In the genomic region with DNA sequence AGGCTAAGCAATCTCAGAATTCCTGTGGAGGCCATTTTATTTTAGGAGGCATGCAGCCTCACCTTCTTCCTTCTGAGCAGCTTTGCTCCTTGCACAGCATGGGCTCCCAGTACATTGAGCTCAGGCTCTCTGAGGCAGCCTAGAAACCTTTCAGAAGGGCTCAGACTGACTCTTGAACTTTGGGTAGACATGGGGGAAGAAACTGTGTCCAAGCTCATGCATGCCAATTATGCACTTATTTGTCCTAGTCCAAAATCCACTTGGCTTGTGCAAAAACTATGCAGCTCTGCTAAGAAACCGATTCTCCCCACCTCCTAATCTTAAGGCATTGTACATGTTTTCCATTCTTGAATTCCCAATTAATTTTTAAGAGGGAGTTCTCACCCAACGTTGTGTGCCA, we compare ENCODE assay signal across 23 mouse cellular contexts.
"Had no signal": no experiment of that assay in that cellular context is flagged by ENCODE, and none has a peak within 500 bp of the region (broad histone marks: within the 10 kb centered on the region; RNA-seq: fewer than 3 reads in every experiment).

No protein-coding gene starts in this region.

- H3K9ac ChIP-seq: forebrain, postnatal 0 days; heart, embryonic 13.5 days; heart, embryonic 15.5 days; hindbrain, embryonic 13.5 days; hindbrain, embryonic 15.5 days; kidney, embryonic 15.5 days; limb, embryonic 13.5 days; limb, embryonic 15.5 days; liver, embryonic 14.5 days had no signal

- DNase-seq: forebrain, postnatal 0 days; gastrocnemius, postnatal 14 days; gastrocnemius, postnatal 36 days; heart, adult 11 months; heart, adult 2 months; heart, postnatal 14 days; heart, postnatal 36 days; layer of hippocampus, adult 9-11 months; layer of hippocampus, postnatal 36 days; left cerebral cortex, postnatal 4 days; lung, adult 18-20 months had no signal

- H3K4me3 ChIP-seq: heart, adult 2 months; heart, embryonic 13.5 days; heart, embryonic 15.5 days; hindbrain, embryonic 13.5 days; hindbrain, embryonic 15.5 days; kidney, embryonic 15.5 days; limb, embryonic 13.5 days; limb, embryonic 15.5 days had no signal

- H3K36me3 ChIP-seq: heart, embryonic 13.5 days; heart, embryonic 15.5 days; hindbrain, embryonic 13.5 days; hindbrain, embryonic 15.5 days; kidney, embryonic 15.5 days; limb, embryonic 13.5 days; limb, embryonic 15.5 days had no signal

- H3K9me3 ChIP-seq: heart, embryonic 13.5 days; heart, embryonic 15.5 days; hindbrain, embryonic 13.5 days; hindbrain, embryonic 15.5 days; kidney, embryonic 15.5 days; limb, embryonic 13.5 days; limb, embryonic 15.5 days had no signal

- H3K4me2 ChIP-seq: heart, embryonic 11.5 days; heart, embryonic 13.5 days; heart, embryonic 15.5 days; hindbrain, embryonic 13.5 days; hindbrain, embryonic 15.5 days; kidney, embryonic 15.5 days; limb, embryonic 13.5 days; limb, embryonic 15.5 days; liver, embryonic 11.5 days had no signal

- H3K27ac ChIP-seq: heart, adult 2 months; heart, embryonic 13.5 days; heart, embryonic 15.5 days; hindbrain, embryonic 13.5 days; hindbrain, embryonic 15.5 days; hindbrain, postnatal 0 days; kidney, embryonic 15.5 days; limb, embryonic 13.5 days; limb, embryonic 15.5 days; liver, embryonic 14.5 days had no signal

- ATAC-seq: forebrain, postnatal 0 days; hindbrain, postnatal 0 days; intestine, embryonic 16.5 days had no signal

- H3K4me1 ChIP-seq: heart, embryonic 13.5 days; heart, embryonic 15.5 days; hindbrain, embryonic 13.5 days; hindbrain, embryonic 15.5 days; kidney, embryonic 15.5 days; limb, embryonic 13.5 days; limb, embryonic 15.5 days had no signal

- H3K27me3 ChIP-seq: heart, embryonic 13.5 days; heart, embryonic 15.5 days; hindbrain, embryonic 13.5 days; hindbrain, embryonic 15.5 days; kidney, embryonic 15.5 days; limb, embryonic 13.5 days; limb, embryonic 15.5 days had no signal
